Mouse (Mus musculus): Measurements from ENCODE around the gene Ppp3ca. TPM values are rescaled to one million over a fixed set of nuclear protein-coding genes. Genes with fewer than 3 reads are reported as not detected.

Gene Ppp3ca
- polyA plus RNA-seq, 1 experiment from 2014 or later, result 64.6 TPM

DNA sequence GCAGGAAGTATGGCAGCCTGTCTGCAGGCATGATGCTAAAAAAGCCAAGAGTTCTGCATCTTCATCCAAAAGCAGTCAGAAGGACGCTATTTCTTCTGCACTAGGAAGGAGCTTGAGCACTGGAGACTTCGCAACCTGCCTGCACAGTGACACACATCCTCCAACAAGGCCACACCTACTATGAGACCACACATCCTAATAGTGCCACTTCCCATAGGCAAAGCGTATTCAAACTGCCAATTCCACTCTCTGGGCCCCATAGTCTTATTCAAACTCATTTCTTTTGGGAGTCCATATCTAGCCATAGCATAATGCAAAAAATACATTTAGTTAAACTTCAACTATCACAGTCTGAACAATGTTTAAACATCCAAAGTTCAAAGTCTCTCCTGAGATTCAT is 290.4 kb downstream of the Ppp3ca start:
- ATAC-seq (ENCODE audit: borderline replicate concordance, extremely low read depth, low FRiP score, low TSS enrichment), result no peak
- H3K27ac ChIP-seq, result no peak overlapping the region
- no peaks in the 10 kb centered on the region for H3K9me3 ChIP-seq
- no peaks in the 10 kb centered on the region for H3K36me3 ChIP-seq
- no peak overlapping the region for H3K4me2 ChIP-seq
- no peaks in the 10 kb centered on the region for H3K4me1 ChIP-seq
- 88% methylated on average over 3 of the region's 3 CpGs for WGBS
- no peak overlapping the region for H3K9ac ChIP-seq
- H3K4me3 ChIP-seq, result no peak overlapping the region
- H3K27me3 ChIP-seq, result no peaks in the 10 kb centered on the region

DNA sequence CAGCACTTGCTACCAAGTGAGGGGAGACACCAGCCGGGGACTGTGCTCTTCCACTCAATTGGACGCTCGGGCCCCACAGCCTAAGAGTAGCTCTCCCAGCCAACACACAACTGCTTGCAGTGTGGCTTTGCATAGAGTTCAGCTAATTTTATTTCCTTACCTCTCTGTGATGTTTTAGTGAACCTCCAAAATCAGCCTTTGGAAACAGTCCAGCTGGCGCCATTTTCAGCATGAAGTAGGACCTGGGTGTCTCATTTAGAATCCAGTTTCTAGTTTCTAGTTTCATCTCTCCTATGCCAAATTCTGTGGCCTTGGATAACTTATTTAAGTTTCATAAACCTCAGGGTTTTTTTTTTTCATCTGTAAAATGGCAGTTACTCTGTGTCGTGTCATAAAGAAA is 296.9 kb downstream of the Ppp3ca start:
- Histone ChIP-seq H3K4me1 (no peaks in the 10 kb centered on the region), H3K36me3 (no peaks in the 10 kb centered on the region), H3K4me3 (no peak overlapping the region), H3K9me3 (no peaks in the 10 kb centered on the region), H3K27me3 (no peaks in the 10 kb centered on the region), H3K9ac (no peak overlapping the region), H3K27ac (no peak overlapping the region), H3K4me2 (no peak overlapping the region)
- 91% methylated on average over 5 of the region's 5 CpGs for WGBS
- ATAC-seq (ENCODE audit: borderline replicate concordance, extremely low read depth, low FRiP score, low TSS enrichment), result no peak

DNA sequence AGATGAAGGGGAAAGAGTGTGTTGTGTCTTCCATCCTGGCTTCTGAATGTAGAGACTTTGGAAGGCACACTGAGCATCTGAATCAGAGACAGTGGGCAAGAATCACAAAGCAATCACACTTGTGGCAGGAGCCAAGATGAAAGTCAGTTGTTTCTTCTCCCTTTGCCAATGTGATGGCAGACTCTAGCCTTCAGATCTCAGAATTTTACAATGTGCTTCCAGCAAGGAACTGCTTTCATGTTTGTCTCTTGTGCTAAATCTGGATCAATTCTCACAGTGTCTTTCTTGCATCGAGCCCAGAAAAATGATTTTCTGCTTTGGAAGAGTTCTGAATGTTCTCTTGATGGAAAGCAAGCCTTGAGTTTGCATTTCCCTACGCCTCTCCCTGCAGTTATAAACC is 297.6 kb downstream of the Ppp3ca start:
- Histone ChIP-seq H3K36me3 (no peaks in the 10 kb centered on the region), H3K4me3 (no peak overlapping the region), H3K27ac (no peak overlapping the region), H3K9ac (no peak overlapping the region), H3K4me1 (no peaks in the 10 kb centered on the region), H3K9me3 (no peaks in the 10 kb centered on the region), H3K27me3 (no peaks in the 10 kb centered on the region), H3K4me2 (no peak overlapping the region)
- 80% methylated on average over 2 of the region's 2 CpGs for WGBS
- no peak for ATAC-seq (ENCODE audit: borderline replicate concordance, extremely low read depth, low FRiP score, low TSS enrichment)

DNA sequence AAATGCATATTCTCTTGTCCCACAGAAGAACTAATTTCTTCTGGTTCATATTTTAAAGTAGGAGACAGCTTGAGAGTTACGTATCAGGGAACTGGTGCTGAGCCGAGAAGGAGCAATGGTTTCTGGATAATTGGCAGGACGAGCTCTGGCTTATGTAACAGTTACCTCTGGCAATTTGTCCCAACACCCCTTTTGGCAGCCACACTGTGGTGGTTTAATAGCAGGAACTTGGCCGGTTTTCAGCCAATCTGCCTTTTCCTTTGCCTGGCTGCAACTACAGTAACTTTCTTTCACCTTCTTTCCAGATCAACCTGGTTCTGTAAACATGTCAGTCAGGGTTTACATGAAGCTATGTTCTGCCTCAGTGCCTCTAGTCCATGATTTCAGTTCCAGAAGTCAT is 299.9 kb downstream of the Ppp3ca start:
- WGBS, result 54% methylated on average over 4 of the region's 4 CpGs
- no peaks in the 10 kb centered on the region for H3K9me3 ChIP-seq
- no peak overlapping the region for H3K4me3 ChIP-seq
- H3K4me1 ChIP-seq, result no peaks in the 10 kb centered on the region
- no peak overlapping the region for H3K27ac ChIP-seq
- no peak for ATAC-seq (ENCODE audit: borderline replicate concordance, extremely low read depth, low FRiP score, low TSS enrichment)
- no peak overlapping the region for H3K9ac ChIP-seq
- H3K36me3 ChIP-seq, result no peaks in the 10 kb centered on the region
- no peak overlapping the region for H3K4me2 ChIP-seq
- no peaks in the 10 kb centered on the region for H3K27me3 ChIP-seq

DNA sequence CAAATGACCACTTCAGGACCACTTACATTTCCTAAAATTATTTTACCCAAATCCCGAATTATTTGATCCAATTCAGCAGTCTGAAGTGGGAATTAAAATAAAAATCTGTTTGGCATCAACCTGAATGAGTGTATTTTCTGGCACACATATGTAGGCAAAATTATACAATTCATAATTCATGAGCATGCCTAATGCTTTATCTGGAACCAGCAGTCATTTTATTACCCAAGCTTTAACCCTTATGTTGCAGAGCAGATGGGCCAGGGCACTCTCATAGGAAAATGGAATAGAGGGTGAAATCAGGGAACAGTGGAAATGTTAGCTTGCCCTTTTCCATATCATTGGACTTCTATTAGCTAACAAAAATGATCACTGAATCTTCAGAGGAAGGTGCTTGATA is 307.9 kb downstream of the Ppp3ca start:
- no peaks in the 10 kb centered on the region for H3K4me1 ChIP-seq
- no peak overlapping the region for H3K27ac ChIP-seq
- H3K36me3 ChIP-seq, result no peaks in the 10 kb centered on the region
- H3K27me3 ChIP-seq, result no peaks in the 10 kb centered on the region
- no peak overlapping the region for H3K9ac ChIP-seq
- ATAC-seq (ENCODE audit: borderline replicate concordance, extremely low read depth, low FRiP score, low TSS enrichment), result no peak
- H3K4me3 ChIP-seq, result no peak overlapping the region
- 48% methylated on average over 1 of the region's 1 CpGs for WGBS
- no peaks in the 10 kb centered on the region for H3K9me3 ChIP-seq
- H3K4me2 ChIP-seq, result no peak overlapping the region

DNA sequence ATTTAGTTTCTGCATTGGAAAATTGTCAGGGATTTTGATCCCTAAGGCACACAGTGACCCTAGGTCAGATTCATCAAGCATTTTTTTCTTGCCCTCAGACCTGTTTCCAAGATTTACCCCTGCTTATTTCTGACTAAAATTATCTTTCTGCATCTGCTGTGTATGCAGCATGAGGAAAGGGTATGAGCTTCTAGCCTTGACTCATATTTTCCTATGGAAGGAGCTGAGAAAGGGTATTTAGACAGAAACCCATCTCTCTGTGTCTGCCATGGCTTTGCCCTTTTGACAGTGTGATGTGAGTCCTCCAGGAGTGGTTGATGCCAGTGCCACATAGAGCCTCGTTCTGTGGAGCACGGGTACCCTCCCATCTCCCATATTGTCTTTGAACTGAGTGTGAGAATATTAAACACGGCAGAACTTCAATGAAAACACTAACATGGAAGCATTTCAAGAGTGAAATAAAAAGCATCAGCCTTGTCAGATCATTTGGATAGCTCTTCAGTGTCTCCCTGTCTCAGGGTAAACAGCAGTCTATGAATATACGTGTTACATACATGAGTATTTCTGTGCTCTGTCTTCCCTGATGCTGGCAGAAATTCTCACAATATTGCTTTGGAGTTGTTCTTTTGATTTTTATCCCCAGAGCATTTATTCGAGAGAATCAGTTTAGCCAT is 311.1 kb downstream of the Ppp3ca start:
- Histone ChIP-seq H3K9me3 (no peaks in the 10 kb centered on the region), H3K36me3 (no peaks in the 10 kb centered on the region), H3K27ac (no peak overlapping the region), H3K4me1 (no peaks in the 10 kb centered on the region), H3K27me3 (no peaks in the 10 kb centered on the region), H3K4me3 (no peak overlapping the region), H3K4me2 (no peak overlapping the region), H3K9ac (no peak overlapping the region)
- peak; percentile 52; the same call in 1 of the 2 replicates for ATAC-seq (ENCODE audit: borderline replicate concordance, extremely low read depth, low FRiP score, low TSS enrichment)
- WGBS, result 52% methylated on average over 5 of the region's 5 CpGs

DNA sequence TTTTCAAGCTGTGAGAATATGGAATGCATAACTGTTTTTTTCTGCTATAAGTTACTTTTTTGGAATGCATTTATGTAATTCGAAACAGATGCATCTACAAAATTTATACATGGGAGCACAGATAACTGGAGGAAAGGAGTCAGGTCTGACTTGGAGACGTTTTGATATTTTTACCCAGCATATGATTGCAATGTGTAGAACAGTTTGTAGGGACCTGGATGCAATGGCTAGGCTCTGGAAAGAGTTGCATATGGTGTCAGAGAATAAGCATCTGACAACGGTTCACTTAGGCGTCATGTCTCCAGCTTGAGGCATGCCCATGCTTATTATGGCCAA is 311.6 kb downstream of the Ppp3ca start:
- ATAC-seq (ENCODE audit: borderline replicate concordance, extremely low read depth, low FRiP score, low TSS enrichment), result no peak
- H3K4me3 ChIP-seq, result no peak overlapping the region
- H3K4me1 ChIP-seq, result no peaks in the 10 kb centered on the region
- no peaks in the 10 kb centered on the region for H3K27me3 ChIP-seq
- 67% methylated on average over 4 of the region's 4 CpGs for WGBS
- H3K9me3 ChIP-seq, result no peaks in the 10 kb centered on the region
- no peak overlapping the region for H3K9ac ChIP-seq
- no peaks in the 10 kb centered on the region for H3K36me3 ChIP-seq
- H3K27ac ChIP-seq, result no peak overlapping the region
- H3K4me2 ChIP-seq, result no peak overlapping the region

DNA sequence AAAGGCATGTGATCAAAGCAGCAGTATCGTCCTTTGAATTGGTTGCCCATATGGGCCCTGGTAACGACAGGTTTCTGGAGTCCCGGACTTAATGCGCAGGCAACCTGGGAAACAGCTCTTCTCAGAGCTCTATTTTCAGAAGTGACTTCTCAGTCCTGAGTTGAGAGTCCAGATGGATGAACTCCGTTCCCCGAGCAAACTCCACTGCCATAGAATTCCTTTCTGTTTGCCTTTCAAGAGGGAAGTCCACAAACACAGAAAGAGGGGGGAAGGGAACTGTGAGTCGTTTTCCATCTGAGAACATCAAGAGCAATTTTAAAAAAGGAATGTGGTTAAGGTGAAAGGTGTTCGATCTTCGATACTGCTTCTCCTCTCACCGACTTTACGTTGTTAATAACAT is 312.1 kb downstream of the Ppp3ca start:
- WGBS, result 71% methylated on average over 11 of the region's 11 CpGs
- Histone ChIP-seq H3K36me3 (no peaks in the 10 kb centered on the region), H3K27ac (no peak overlapping the region), H3K9ac (no peak overlapping the region), H3K27me3 (no peaks in the 10 kb centered on the region), H3K9me3 (no peaks in the 10 kb centered on the region), H3K4me2 (no peak overlapping the region), H3K4me1 (no peaks in the 10 kb centered on the region), H3K4me3 (no peak overlapping the region)
- ATAC-seq (ENCODE audit: borderline replicate concordance, extremely low read depth, low FRiP score, low TSS enrichment), result no peak

DNA sequence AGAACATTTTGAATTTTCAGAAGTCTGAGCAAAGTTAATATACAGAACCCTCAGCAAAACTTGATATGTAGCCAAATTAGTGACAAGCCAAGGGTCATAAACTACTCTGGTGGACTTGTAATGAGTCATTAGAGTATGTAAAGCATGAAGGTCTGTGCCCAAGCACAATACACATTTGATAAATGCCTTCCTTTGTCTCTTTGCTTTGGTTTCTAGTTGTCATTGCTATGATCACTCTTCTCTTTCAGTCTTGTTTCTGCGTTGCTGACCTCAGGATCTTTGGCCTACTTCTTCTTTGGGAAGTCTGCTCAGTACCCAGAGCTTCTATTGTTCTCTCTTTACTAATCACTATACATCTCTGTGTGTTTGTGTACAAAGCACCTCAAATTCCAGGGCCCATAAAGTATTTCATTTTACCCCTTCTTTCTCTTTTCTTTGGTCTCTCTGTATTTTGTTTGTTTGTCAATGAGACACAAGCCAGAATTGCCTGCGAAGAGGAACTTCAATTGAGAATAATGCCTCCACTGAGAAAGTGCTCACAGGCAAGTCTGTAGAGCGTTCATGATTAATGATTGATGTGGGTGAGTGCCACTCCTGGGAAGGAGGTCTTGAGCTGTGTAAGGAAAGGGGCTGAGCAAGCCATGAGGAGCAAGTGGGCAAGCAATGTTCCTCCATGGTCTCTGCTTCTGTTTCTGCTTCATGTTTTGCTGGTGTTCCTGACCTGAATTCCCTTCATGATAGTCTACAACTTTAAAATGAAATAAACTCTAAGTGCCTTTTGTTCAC is 316.4 kb downstream of the Ppp3ca start:
- Histone ChIP-seq H3K27me3 (no peaks in the 10 kb centered on the region), H3K4me3 (no peak overlapping the region), H3K4me2 (no peak overlapping the region), H3K4me1 (no peaks in the 10 kb centered on the region), H3K9me3 (no peaks in the 10 kb centered on the region), H3K27ac (no peak overlapping the region), H3K36me3 (no peaks in the 10 kb centered on the region), H3K9ac (no peak overlapping the region)
- WGBS, result 57% methylated on average over 3 of the region's 3 CpGs
- ATAC-seq (ENCODE audit: borderline replicate concordance, extremely low read depth, low FRiP score, low TSS enrichment), result no peak

Small RNAs within 50 kb of the gene (microRNA-seq; reads per million reads assigned to microRNA genes)
- not detected for gene Gm44327
